Mouse (Mus musculus) midbrain, embryonic 14.5 days (tissue): Measurements from ENCODE around the gene Myh2. TPM values are rescaled to one million over a fixed set of nuclear protein-coding genes. Genes with fewer than 3 reads are reported as not detected.

Source experiments
- ATAC-seq: fragments of 200-750 bp; cut with Nextera tagmentation; 2 replicates; pipeline ENCODE4 v1.8.0; 2017; ENCODE audit warnings: moderate number of reproducible peaks, moderate library complexity; ENCODE audit not compliant: low FRiP score, low TSS enrichment
- DNase-seq: peaks from one replicate; pipeline ENCODE4 v3.0.0-alpha.2; 2015
- H3K27ac ChIP-seq: fragments of 300-500 bp; sonication (generic); replicated peaks from 2 replicates; pipeline ENCODE4 v1.5.1; 2014; ENCODE audit warnings: mild to moderate bottlenecking, low read depth, low read length, moderate library complexity
- H3K27me3 ChIP-seq: fragments of 300-500 bp; sonication (generic); 2 replicates; pipeline ENCODE4 v1.6.1; 2014; ENCODE audit warnings: low read length, control low read depth, mixed read lengths; ENCODE audit not compliant: control insufficient read depth, insufficient read depth
- H3K36me3 ChIP-seq: fragments of 300-500 bp; sonication (generic); 2 replicates; pipeline ENCODE4 v1.6.1; 2014; ENCODE audit warnings: low read length, control low read depth; ENCODE audit not compliant: control insufficient read depth, insufficient read depth
- H3K4me1 ChIP-seq: fragments of 300-500 bp; sonication (generic); 2 replicates; pipeline ENCODE4 v1.6.1; 2014; ENCODE audit warnings: mild to moderate bottlenecking, antibody characterized with exemption, low read length, control low read depth; ENCODE audit not compliant: control insufficient read depth, insufficient read depth
- H3K4me2 ChIP-seq: fragments of 300-500 bp; sonication (generic); 2 replicates; pipeline ENCODE4 v1.6.1; 2014; ENCODE audit warnings: mild to moderate bottlenecking, low read length, moderate library complexity
- H3K4me3 ChIP-seq: fragments of 300-500 bp; sonication (generic); replicated peaks from 2 replicates; pipeline ENCODE4 v1.5.1; 2014; ENCODE audit warnings: low read depth, low read length
- H3K9ac ChIP-seq: fragments of 300-500 bp; sonication (generic); replicated peaks from 2 replicates; pipeline ENCODE4 v1.6.1; 2014; ENCODE audit warnings: mild to moderate bottlenecking, low read length, moderate library complexity
- H3K9me3 ChIP-seq: fragments of 300-500 bp; sonication (generic); 2 replicates; pipeline ENCODE4 v1.6.1; 2016; ENCODE audit warnings: low read length, control low read depth, mixed read lengths; ENCODE audit not compliant: control insufficient read depth
- WGBS: fragments of 180-500 bp; shearing (Covaris S2); extraction: QIAGEN DNeasy Blood & Tissue Kit; methylation state at CpG from one replicate; pipeline ENCODE4 v1.1.7; 2014; 5-methylcytosine and 5-hydroxymethylcytosine counted together
- polyA plus RNA-seq: library from polyadenylated mRNA; unstranded; fragments of >200 nt; fragmentation: Nextera tagmentation; extraction: Ambion mirVana; gene quantifications from 2 replicates; pipeline ENCODE4 v1.2.1, GENCODE M21; 2014

The Myh2 gene
- polyA plus RNA-seq, 1 experiment from 2014 or later = 0.04 TPM

- no peaks in the 10 kb centered on the region for H3K4me1 ChIP-seq
- no peak for DNase-seq
- no peak for ATAC-seq
- no peaks in the 10 kb centered on the region for H3K27me3 ChIP-seq
- no peak overlapping the region for H3K4me2 ChIP-seq
- no peaks in the 10 kb centered on the region for H3K36me3 ChIP-seq
- no peak overlapping the region for H3K4me3 ChIP-seq
- H3K27ac ChIP-seq = no peak overlapping the region
- no peak overlapping the region for H3K9ac ChIP-seq
- no peaks in the 10 kb centered on the region for H3K9me3 ChIP-seq
- WGBS = 70% methylated on average over 4 of the region's 4 CpGs
These were observed 7.1 kb upstream of the Myh2 start for GRCm38 (mm10) chr11:67163701-67164100.

GRCm38 (mm10) chr11:67164851-67165250 lies 6.0 kb upstream of the Myh2 start:
- Histone ChIP-seq H3K36me3 (no peaks in the 10 kb centered on the region), H3K4me1 (no peaks in the 10 kb centered on the region), H3K27ac (no peak overlapping the region), H3K4me2 (no peak overlapping the region), H3K9ac (no peak overlapping the region), H3K4me3 (no peak overlapping the region), H3K27me3 (no peaks in the 10 kb centered on the region), H3K9me3 (no peaks in the 10 kb centered on the region)
- DNase-seq = no peak
- WGBS = 62% methylated on average over 5 of the region's 5 CpGs
- ATAC-seq = no peak

- WGBS = 56% methylated on average over 5 of the region's 5 CpGs
- no peak for ATAC-seq
These were observed 1.5 kb upstream of the Myh2 start for GRCm38 (mm10) chr11:67169301-67169700.

GRCm38 (mm10) chr11:67172439-67172838 lies 1.6 kb downstream of the Myh2 start:
- no peaks in the 10 kb centered on the region for H3K27me3 ChIP-seq
- H3K4me1 ChIP-seq = no peaks in the 10 kb centered on the region
- ATAC-seq (no peak), DNase-seq (no peak)
- no peaks in the 10 kb centered on the region for H3K9me3 ChIP-seq
- H3K4me3 ChIP-seq = no peak overlapping the region
- WGBS = 95% methylated on average over 2 of the region's 2 CpGs
- no peak overlapping the region for H3K9ac ChIP-seq
- no peak overlapping the region for H3K4me2 ChIP-seq
- no peaks in the 10 kb centered on the region for H3K36me3 ChIP-seq
- no peak overlapping the region for H3K27ac ChIP-seq

More at GRCm38 (mm10) chr11:67169301-67169700, 1.5 kb upstream of the Myh2 start:
- Histone ChIP-seq H3K4me3 (no peak overlapping the region), H3K4me1 (no peaks in the 10 kb centered on the region), H3K9me3 (no peaks in the 10 kb centered on the region), H3K36me3 (no peaks in the 10 kb centered on the region), H3K27me3 (no peaks in the 10 kb centered on the region), H3K9ac (no peak overlapping the region), H3K27ac (no peak overlapping the region), H3K4me2 (no peak overlapping the region)
- no peak for DNase-seq

GRCm38 (mm10) chr11:67176376-67176775 lies 5.5 kb downstream of the Myh2 start:
- Histone ChIP-seq H3K4me1 (no peaks in the 10 kb centered on the region), H3K4me3 (no peak overlapping the region), H3K27ac (no peak overlapping the region), H3K9me3 (no peaks in the 10 kb centered on the region), H3K36me3 (no peaks in the 10 kb centered on the region), H3K4me2 (no peak overlapping the region), H3K27me3 (no peaks in the 10 kb centered on the region), H3K9ac (no peak overlapping the region)
- ATAC-seq (no peak), DNase-seq (no peak)
- WGBS = 46% methylated on average over 5 of the region's 5 CpGs

GRCm38 (mm10) chr11:67190316-67190715 lies 19.5 kb downstream of the Myh2 start:
- Histone ChIP-seq H3K4me3 (no peak overlapping the region), H3K9me3 (no peaks in the 10 kb centered on the region), H3K27me3 (no peaks in the 10 kb centered on the region), H3K4me1 (no peaks in the 10 kb centered on the region), H3K27ac (no peak overlapping the region), H3K4me2 (no peak overlapping the region), H3K9ac (no peak overlapping the region), H3K36me3 (no peaks in the 10 kb centered on the region)
- WGBS = 88% methylated on average over 10 of the region's 10 CpGs
- DNase-seq (no peak), ATAC-seq (no peak)

- DNase-seq = no peak
- Histone ChIP-seq H3K4me3 (no peak overlapping the region), H3K9me3 (no peaks in the 10 kb centered on the region), H3K27ac (no peak overlapping the region), H3K4me1 (no peaks in the 10 kb centered on the region), H3K27me3 (no peaks in the 10 kb centered on the region), H3K4me2 (no peak overlapping the region), H3K36me3 (no peaks in the 10 kb centered on the region), H3K9ac (no peak overlapping the region)
- no peak for ATAC-seq
- WGBS = 92% methylated on average over 2 of the region's 2 CpGs
These were observed 20.0 kb downstream of the Myh2 start for GRCm38 (mm10) chr11:67190814-67191213.

GRCm38 (mm10) chr11:67191496-67191895 lies 20.7 kb downstream of the Myh2 start:
- DNase-seq (no peak), ATAC-seq (no peak)
- Histone ChIP-seq H3K27ac (no peak overlapping the region), H3K36me3 (no peaks in the 10 kb centered on the region), H3K4me1 (no peaks in the 10 kb centered on the region), H3K9ac (no peak overlapping the region), H3K4me2 (no peak overlapping the region), H3K27me3 (no peaks in the 10 kb centered on the region), H3K4me3 (no peak overlapping the region), H3K9me3 (no peaks in the 10 kb centered on the region)
- WGBS = 91% methylated on average over 14 of the region's 14 CpGs

- ATAC-seq (no peak), DNase-seq (no peak)
- no peak overlapping the region for H3K27ac ChIP-seq
- no peak overlapping the region for H3K4me2 ChIP-seq
- H3K27me3 ChIP-seq = no peaks in the 10 kb centered on the region
- H3K4me3 ChIP-seq = no peak overlapping the region
- H3K9ac ChIP-seq = no peak overlapping the region
- no peaks in the 10 kb centered on the region for H3K36me3 ChIP-seq
- no peaks in the 10 kb centered on the region for H3K4me1 ChIP-seq
- no peaks in the 10 kb centered on the region for H3K9me3 ChIP-seq
- 29% methylated on average over 1 of the region's 1 CpGs for WGBS
These were observed 28.5 kb downstream of the Myh2 start for GRCm38 (mm10) chr11:67199321-67199720.
